Mouse (Mus musculus): ENCODE measurements around the gene Rps6kb2.

GRCm38 (mm10) chr19:4144550-4145498 is 18.3 kb downstream of the Rps6kb2 start:
- TF ChIP-seq CTCF (IDR thresholded peaks at IDR 0.05; ENCODE audit: borderline replicate concordance, insufficient read depth, low read depth, low read length) (no peak), POLR2A (IDR thresholded peaks at IDR 0.05; ENCODE audit: borderline replicate concordance, insufficient read depth, low read length) (no peak)

All from cerebellum, adult 2 months (tissue).